Mouse (Mus musculus): ENCODE data around the gene Apoc4.

GRCm38 (mm10) chr7:19691873-19692865, 10.9 kb upstream of the Apoc4 start, which contains the start of gene Apoc1:
- TF ChIP-seq CTCF (IDR thresholded peaks at IDR 0.05; ENCODE audit: borderline replicate concordance, control insufficient read depth, extremely low read depth, insufficient read depth, low read length, poor library complexity) (no peak), POLR2A (IDR thresholded peaks at IDR 0.05; ENCODE audit: control insufficient read depth, extremely low read depth, insufficient read depth, low read length, poor library complexity) (no peak)

Data from thymus, adult 2 months (tissue).